Mouse (Mus musculus) liver, adult 2 months (tissue): ENCODE measurements around the gene Aox3. TPM values are rescaled to one million over a fixed set of nuclear protein-coding genes. Genes with fewer than 3 reads are reported as not detected.

Experiments used
- DNase-seq: peaks from one replicate; pipeline ENCODE4 v3.0.0-alpha.2; 2011; ENCODE audit warnings: low read depth, low spot score; ENCODE audit errors: extremely low read depth
- H3K27ac ChIP-seq: fragments of 200-500 bp; replicated peaks from 2 replicates; pipeline ENCODE4 v1.5.1; 2012; ENCODE audit warnings: low read depth, mild to moderate bottlenecking, control low read depth, inconsistent platforms, low read length; ENCODE audit not compliant: insufficient read depth
- H3K27me3 ChIP-seq: fragments of 200-500 bp; 2 replicates; pipeline ENCODE4 v1.6.1; 2012; ENCODE audit warnings: mild to moderate bottlenecking, moderate library complexity, low read length, inconsistent platforms; ENCODE audit not compliant: control insufficient read depth, insufficient read depth
- H3K36me3 ChIP-seq: fragments of 200-500 bp; 2 replicates; pipeline ENCODE4 v1.6.1; 2012; ENCODE audit warnings: low read length, inconsistent platforms; ENCODE audit not compliant: control insufficient read depth, insufficient read depth
- H3K4me1 ChIP-seq: fragments of 200-500 bp; 2 replicates; pipeline ENCODE4 v1.6.1; 2011; ENCODE audit warnings: low read length; ENCODE audit not compliant: control insufficient read depth, insufficient read depth
- H3K4me3 ChIP-seq: fragments of 200-500 bp; 2 replicates; pipeline ENCODE4 v1.5.1; 2011; ENCODE audit warnings: low read depth, mild to moderate bottlenecking, control low read depth, low read length, moderate library complexity; ENCODE audit not compliant: insufficient read depth
- H3K79me2 ChIP-seq: fragments of 200-500 bp; 2 replicates; pipeline ENCODE4 v1.6.1; 2012; ENCODE audit warnings: inconsistent platforms, mild to moderate bottlenecking, low read length, moderate library complexity; ENCODE audit not compliant: control insufficient read depth, insufficient read depth
- H3K9ac ChIP-seq: fragments of 200-500 bp; 2 replicates; pipeline ENCODE4 v1.6.1; 2012; ENCODE audit warnings: low read depth, mild to moderate bottlenecking, control low read depth, inconsistent platforms, low read length
- CTCF ChIP-seq: fragments of 200-500 bp; IDR thresholded peaks from 2 replicates; pipeline ENCODE4 v1.5.1; 2011; ENCODE audit warnings: low read depth, low read length, control low read depth
- POLR2A ChIP-seq: fragments of 200-500 bp; IDR thresholded peaks from 2 replicates; pipeline ENCODE4 v1.6.1; 2011; ENCODE audit warnings: low read length, control low read depth; ENCODE audit not compliant: insufficient read depth; ENCODE audit errors: extremely low read depth
- WGBS: fragments of 180-500 bp; shearing (Covaris S2); methylation state at CpG from one replicate; pipeline ENCODE4 v1.1.7; 2018; 5-methylcytosine and 5-hydroxymethylcytosine counted together
- polyA plus RNA-seq: library from polyadenylated mRNA; depleted of rRNA; stranded (reverse); fragments of >200 nt; gene quantifications from 2 replicates; pipeline ENCODE4 v1.2.3, GENCODE M21; 2012
- total RNA-seq: library from RNA; depleted of rRNA; stranded (reverse); fragments of >200 nt; gene quantifications from 2 replicates; pipeline ENCODE4 v1.2.3, GENCODE M21; 2014

Gene Aox3
- total and polyA plus RNA-seq, 2 experiments, result 59.0 to 244 TPM

- Histone ChIP-seq H3K4me3 (no peak overlapping the region), H3K79me2 (no peaks in the 10 kb centered on the region), H3K4me1 (no peaks in the 10 kb centered on the region), H3K9ac (no peak overlapping the region), H3K27me3 (no peaks in the 10 kb centered on the region), H3K27ac (no peak overlapping the region), H3K36me3 (peaks cover 82% of the 10 kb centered on the region)
- DNase-seq, result no peak
- no peak for TF ChIP-seq POLR2A
- TF ChIP-seq CTCF, result no peak
- 89% methylated on average over 12 of the region's 12 CpGs for WGBS
Observed at GRCm38 (mm10) chr1:58194317-58194716, 81.4 kb downstream of the Aox3 start.

- DNase-seq, result no peak
- Histone ChIP-seq H3K9ac (no peak overlapping the region), H3K27me3 (no peaks in the 10 kb centered on the region), H3K36me3 (peaks cover 84% of the 10 kb centered on the region), H3K4me3 (no peak overlapping the region), H3K4me1 (no peaks in the 10 kb centered on the region), H3K27ac (no peak overlapping the region), H3K79me2 (no peaks in the 10 kb centered on the region)
- 73% methylated on average over 3 of the region's 3 CpGs for WGBS
- no peak for TF ChIP-seq POLR2A
- TF ChIP-seq CTCF, result no peak
Observed at GRCm38 (mm10) chr1:58194988-58195387, 82.1 kb downstream of the Aox3 start.

GRCm38 (mm10) chr1:58195541-58195940 lies 82.6 kb downstream of the Aox3 start:
- H3K36me3 ChIP-seq, result peaks cover 84% of the 10 kb centered on the region
- H3K27me3 ChIP-seq, result no peaks in the 10 kb centered on the region
- H3K27ac ChIP-seq, result no peak overlapping the region
- TF ChIP-seq POLR2A (no peak), CTCF (no peak)
- H3K79me2 ChIP-seq, result no peaks in the 10 kb centered on the region
- H3K4me3 ChIP-seq, result no peak overlapping the region
- no peak for DNase-seq
- 51% methylated on average over 10 of the region's 10 CpGs for WGBS
- no peak overlapping the region for H3K9ac ChIP-seq
- no peaks in the 10 kb centered on the region for H3K4me1 ChIP-seq

GRCm38 (mm10) chr1:58197023-58197422 lies 84.1 kb downstream of the Aox3 start:
- Histone ChIP-seq H3K27ac (no peak overlapping the region), H3K4me1 (no peaks in the 10 kb centered on the region), H3K36me3 (peaks cover 80% of the 10 kb centered on the region), H3K9ac (no peak overlapping the region), H3K4me3 (no peak overlapping the region), H3K27me3 (no peaks in the 10 kb centered on the region), H3K79me2 (no peaks in the 10 kb centered on the region)
- TF ChIP-seq CTCF, result no peak
- no peak for TF ChIP-seq POLR2A
- DNase-seq, result no peak
- WGBS, result 85% methylated on average over 9 of the region's 9 CpGs

GRCm38 (mm10) chr1:58198386-58198785 lies 85.5 kb downstream of the Aox3 start:
- DNase-seq, result no peak

GRCm38 (mm10) chr1:58210203-58210602 lies 97.3 kb downstream of the Aox3 start, which contains the start of gene Aox4:
Aox4 (plus strand) TSS chr1:58210397.
- H3K4me3 ChIP-seq, result no peak within 1 kb of the TSS
- 83% methylated on average over 17 of the region's 17 CpGs for WGBS
- H3K4me1 ChIP-seq, result 0 out of 2 replicates have a peak, but pooled peaks cover 2% of the 10 kb centered on the region
- no peak for DNase-seq
- no peaks in the 10 kb centered on the region for H3K79me2 ChIP-seq
- no peak within 1 kb of the TSS for H3K9ac ChIP-seq
- TF ChIP-seq CTCF, result no peak
- no peak for TF ChIP-seq POLR2A
- no peaks in the 10 kb centered on the region for H3K36me3 ChIP-seq
- no peak within 1 kb of the TSS for H3K27ac ChIP-seq
- H3K27me3 ChIP-seq, result no peaks in the 10 kb centered on the region

More at GRCm38 (mm10) chr1:58198386-58198785, 85.5 kb downstream of the Aox3 start:
- peaks cover 69% of the 10 kb centered on the region for H3K36me3 ChIP-seq
- WGBS, result 73% methylated on average over 4 of the region's 4 CpGs
- no peak overlapping the region for H3K27ac ChIP-seq
- H3K27me3 ChIP-seq, result no peaks in the 10 kb centered on the region
- no peak overlapping the region for H3K9ac ChIP-seq
- H3K4me3 ChIP-seq, result no peak overlapping the region
- TF ChIP-seq CTCF, result no peak
- TF ChIP-seq POLR2A, result no peak
- no peaks in the 10 kb centered on the region for H3K79me2 ChIP-seq
- H3K4me1 ChIP-seq, result no peaks in the 10 kb centered on the region
